Mouse (Mus musculus): ENCODE measurements around the gene Pptc7.

DNA sequence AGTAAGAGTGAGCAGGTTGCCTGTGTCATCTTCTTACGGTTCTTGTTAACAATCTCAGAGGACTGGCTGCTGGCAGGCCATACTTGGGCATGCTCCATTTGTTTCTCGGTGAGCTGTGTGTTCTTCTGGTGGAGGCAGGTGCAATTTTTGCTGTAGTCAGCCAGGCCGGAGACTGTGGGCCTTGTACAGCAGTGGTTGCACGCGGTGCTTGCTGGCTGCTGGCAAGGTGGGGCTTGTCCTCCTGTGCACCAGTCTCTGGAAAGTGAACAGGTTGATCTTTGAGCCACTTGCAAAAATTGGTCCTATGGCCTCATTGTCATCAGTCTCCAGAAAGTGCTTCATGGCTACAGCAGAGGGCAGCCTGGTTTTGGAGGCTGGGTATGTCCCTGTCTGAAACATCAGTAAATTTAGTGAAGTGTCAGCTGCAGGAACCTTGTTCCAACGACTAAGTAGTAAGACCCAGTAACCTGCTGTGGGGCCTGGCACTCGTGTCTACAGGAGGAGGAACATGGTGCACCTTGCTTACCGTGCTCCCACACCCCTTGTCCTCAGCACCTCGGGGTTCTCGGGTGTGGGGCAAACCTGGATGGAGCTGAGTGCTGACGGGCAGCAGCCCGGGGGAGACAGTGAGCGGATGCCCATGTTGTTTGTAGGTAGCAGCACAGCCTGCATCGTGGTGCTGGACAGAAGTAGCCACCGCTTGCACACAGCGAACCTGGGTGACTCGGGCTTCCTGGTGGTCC, 28.9 kb downstream of the Pptc7 start:
- TF ChIP-seq USF1 (IDR thresholded peaks at IDR 0.05; ENCODE audit: low read depth) (no peak), MAX (IDR thresholded peaks at IDR 0.05) (no peak), CTCF (IDR thresholded peaks at IDR 0.05; ENCODE audit: control insufficient read depth, insufficient read depth, insufficient read length) (no peak), CEBPB (IDR thresholded peaks at IDR 0.05; ENCODE audit: low read depth) (no peak), FOSL1 (IDR thresholded peaks at IDR 0.05; ENCODE audit: insufficient read depth, low read length, poor library complexity, severe bottlenecking) (no peak)

Measured in C2C12 (cell line).